Mouse (Mus musculus): Measurements from ENCODE around the gene Tcf12. TPM values are rescaled to one million over a fixed set of nuclear protein-coding genes. Genes with fewer than 3 reads are reported as not detected.

The Tcf12 gene
- total and polyA plus RNA-seq, 3 experiments = 41.4 to 42.3 (median 41.7) TPM

- no peaks in the 10 kb centered on the region for H3K36me3 ChIP-seq (replicated peaks in 1 of 2; ENCODE audit: control insufficient read depth in 1 of 2, insufficient read depth in 1 of 2, low read length in 1 of 2)
- peak overlapping the region; percentile 91 for H3K4me2 ChIP-seq (ENCODE audit: insufficient read depth, low read depth, poor library complexity, severe bottlenecking)
- peaks cover 16% of the 10 kb centered on the region for H3K79me2 ChIP-seq (replicated peaks; ENCODE audit: control insufficient read depth, extremely low read depth, insufficient read depth, poor library complexity, severe bottlenecking)
- no peaks in the 10 kb centered on the region for H3K27me3 ChIP-seq (replicated peaks)
- H3K9ac ChIP-seq (ENCODE audit: insufficient read depth, low read depth) = peak overlapping the region; percentile 44; the same call in 1 of the 2 replicates
- peak overlapping the region; percentile 97 for H3K27ac ChIP-seq (ENCODE audit: insufficient read depth, low read depth)
- peaks cover 11 to 38% of the 10 kb centered on the region in 2 experiments for H3K4me1 ChIP-seq (ENCODE audit: control insufficient read depth in 1 of 2, insufficient read depth in 2 of 2)
- H3K9me3 ChIP-seq (replicated peaks; ENCODE audit: low read length) = no peaks in the 10 kb centered on the region
- no peak overlapping the region for H3K4me3 ChIP-seq (replicated peaks in 1 of 3; ENCODE audit: low read depth in 2 of 3, low read length in 2 of 3, poor library complexity in 1 of 3)
- peak; percentile 68 for TF ChIP-seq TCF12 (IDR thresholded peaks at IDR 0.05; ENCODE audit: low read depth, low read length)
- no peak for TF ChIP-seq PAX5 (IDR thresholded peaks at IDR 0.05; ENCODE audit: low read length)
- no peak for TF ChIP-seq ZC3H11A (IDR thresholded peaks at IDR 0.05; ENCODE audit: low read depth, low read length)
- TF ChIP-seq NELFE (IDR thresholded peaks at IDR 0.05; ENCODE audit: low read depth, low read length) = no peak
- peak; percentile 46; the same call in 1 of the 2 replicates for TF ChIP-seq CHD2 (IDR thresholded peaks at IDR 0.05; ENCODE audit: low read length)
- peak; percentile 78; the same call in 1 of the 2 replicates for TF ChIP-seq CHD1 (IDR thresholded peaks at IDR 0.05; ENCODE audit: low read depth, low read length)
- TF ChIP-seq POLR2A (IDR thresholded peaks at IDR 0.05; ENCODE audit: low read depth, low read length) = no peak
- peak; percentile 55; the same call in 1 of the 2 replicates for TF ChIP-seq ELF1 (IDR thresholded peaks at IDR 0.05; ENCODE audit: low read depth, low read length)
- TF ChIP-seq UBTF (IDR thresholded peaks at IDR 0.05; ENCODE audit: low read depth, low read length) = no peak
- no peak for TF ChIP-seq CTCF (conservative IDR thresholded peaks at IDR 0.05 in 1 of 2, IDR thresholded peaks at IDR 0.05 in 1 of 2; ENCODE audit: low read depth in 2 of 2, low read length in 2 of 2)
- peak; percentile 74 for TF ChIP-seq EP300 (IDR thresholded peaks at IDR 0.05; ENCODE audit: low read length)
- peak; percentile 78 for TF ChIP-seq BHLHE40 (IDR thresholded peaks at IDR 0.05; ENCODE audit: low read depth, low read length)
- no peak for TF ChIP-seq MAZ (IDR thresholded peaks at IDR 0.05; ENCODE audit: low read depth, low read length)
- TF ChIP-seq MYC (IDR thresholded peaks at IDR 0.05; ENCODE audit: low read depth, low read length) = peak; percentile 82
- no peak for TF ChIP-seq USF2 (conservative IDR thresholded peaks at IDR 0.05; ENCODE audit: low read depth, low read length)
- no peak for TF ChIP-seq ZMIZ1 (IDR thresholded peaks at IDR 0.05; ENCODE audit: low read depth, low read length)
- no peak for TF ChIP-seq SMC3 (IDR thresholded peaks at IDR 0.05; ENCODE audit: low read depth, low read length)
- TF ChIP-seq RAD21 (IDR thresholded peaks at IDR 0.05; ENCODE audit: low read depth, low read length) = no peak; the same call in none of the 2 replicates
- no peak for TF ChIP-seq ZNF384 (IDR thresholded peaks at IDR 0.05; ENCODE audit: low read depth, low read length)
- no peak for TF ChIP-seq USF1 (IDR thresholded peaks at IDR 0.05; ENCODE audit: low read depth, low read length)
- TF ChIP-seq ZKSCAN1 (IDR thresholded peaks at IDR 0.05; ENCODE audit: borderline replicate concordance, low read depth, low read length) = no peak
- TF ChIP-seq TBP (conservative IDR thresholded peaks at IDR 0.05; ENCODE audit: low read depth, low read length) = 0 out of 2 replicates have a peak, but pooled peaks have one; percentile 15
- no peak for TF ChIP-seq GABPA (IDR thresholded peaks at IDR 0.05; ENCODE audit: insufficient replicate concordance, low read depth, low read length)
- TF ChIP-seq MEF2A (IDR thresholded peaks at IDR 0.05; ENCODE audit: borderline replicate concordance, low read depth, low read length) = peak; percentile 77; the same call in 1 of the 2 replicates
- TF ChIP-seq JUND (conservative IDR thresholded peaks at IDR 0.05; ENCODE audit: low read depth, low read length) = peak; percentile 72
- TF ChIP-seq POLR2AphosphoS2 (IDR thresholded peaks at IDR 0.05; ENCODE audit: low read depth, low read length) = no peak
- peak; percentile 92 for TF ChIP-seq SIN3A (IDR thresholded peaks at IDR 0.05; ENCODE audit: low read length)
- no peak for TF ChIP-seq MAFK (IDR thresholded peaks at IDR 0.05; ENCODE audit: insufficient replicate concordance, low read length)
- peak; percentile 83 for TF ChIP-seq IRF4 (IDR thresholded peaks at IDR 0.05; ENCODE audit: low read depth, low read length)
- TF ChIP-seq E2F4 (IDR thresholded peaks at IDR 0.05; ENCODE audit: insufficient replicate concordance, low read depth, low read length) = no peak
- TF ChIP-seq MXI1 (IDR thresholded peaks at IDR 0.05; ENCODE audit: low read depth, low read length) = no peak
- TF ChIP-seq HCFC1 (IDR thresholded peaks at IDR 0.05; ENCODE audit: low read depth, low read length) = peak; percentile 33
- TF ChIP-seq KAT2A (IDR thresholded peaks at IDR 0.05; ENCODE audit: insufficient replicate concordance, low read length) = no peak
- TF ChIP-seq NRF1 (IDR thresholded peaks at IDR 0.05; ENCODE audit: low read depth, low read length) = no peak
- TF ChIP-seq MAX (IDR thresholded peaks at IDR 0.05; ENCODE audit: low read length) = no peak
- peak; percentile 71 for TF ChIP-seq JUN (IDR thresholded peaks at IDR 0.05; ENCODE audit: insufficient read depth, low read depth, low read length)
- TF ChIP-seq ETS1 (conservative IDR thresholded peaks at IDR 0.05; ENCODE audit: low read depth, low read length) = peak; percentile 77
- TF ChIP-seq RCOR1 (conservative IDR thresholded peaks at IDR 0.05; ENCODE audit: low read depth, low read length) = peak; percentile 83; the same call in 1 of the 2 replicates
- peak; percentile 31 for DNase-seq (ENCODE audit: extremely low read depth)
- dilution Hi-C loops (cut with MboI; ENCODE audit: extremely low pct_ligation_motif_present, extremely low pct_unique_long_range_greater_than_20kb, low sequenced_read_pairs) (no loop called here), in situ Hi-C loops (cut with MboI; ENCODE audit: low pct_ligation_motif_present, low pct_unique_long_range_greater_than_20kb, low sequenced_read_pairs) (no loop called here)
These were observed 96.9 kb downstream of the Tcf12 start for GRCm38 (mm10) chr9:72014585-72015381.

Measured in CH12.LX (cell line).